Mouse (Mus musculus): ENCODE measurements around the gene Synj2bp.
A peak's percentile ranks its signal among the peaks of the same experiment; 100 is the strongest.
"Not testable (repeated sequence)": the region's sequence is repeated elsewhere in the genome, so short reads cannot be mapped to it uniquely, and the experiment has no call there.

Synj2bp gene

GRCm38 (mm10) chr12:81532316-81533028, at the start of gene Synj2bp, which contains the start of gene Gm20498:
TSS of gene Synj2bp (minus strand) at chr12:81532911.
TSS of gene Gm20498 (minus strand) at chr12:81532905.
- peaks cover 9% of the 10 kb centered on the region; the same call in 1 of the 2 replicates for H3K27me3 ChIP-seq (ENCODE audit: insufficient read depth, low read length)
- no peaks in the 10 kb centered on the region for H3K36me3 ChIP-seq (ENCODE audit: insufficient read depth, low read length)
- no peaks in the 10 kb centered on the region for H3K9me3 ChIP-seq (ENCODE audit: low read length)
- TF ChIP-seq NANOG (IDR thresholded peaks at IDR 0.05; ENCODE audit: borderline replicate concordance, low read length), result no peak
- no peak for TF ChIP-seq POU5F1 (IDR thresholded peaks at IDR 0.05; ENCODE audit: borderline replicate concordance, low read length)
- TF ChIP-seq CTCF (conservative IDR thresholded peaks at IDR 0.05; ENCODE audit: low read length), result no peak
- peaks cover 21% of the 10 kb centered on the region for H3K4me1 ChIP-seq (replicated peaks; ENCODE audit: low read depth, low read length)
- peak within 1 kb of the TSS; percentile 94 for H3K4me3 ChIP-seq (replicated peaks; ENCODE audit: low read length)

GRCm38 (mm10) chr12:81568374-81568773, 35.7 kb upstream of the Synj2bp start, which contains the start of gene Adam21:
TSS of gene Adam21 (minus strand) at chr12:81568474.
- Histone ChIP-seq H3K36me3 (ENCODE audit: insufficient read depth, low read length) (peaks cover 42% of the 10 kb centered on the region), H3K4me3 (replicated peaks; ENCODE audit: low read length) (no peak within 1 kb of the TSS)
- TF ChIP-seq CTCF (conservative IDR thresholded peaks at IDR 0.05; ENCODE audit: low read length) (no peak), NANOG (IDR thresholded peaks at IDR 0.05; ENCODE audit: borderline replicate concordance, low read length) (no peak), POU5F1 (IDR thresholded peaks at IDR 0.05; ENCODE audit: borderline replicate concordance, low read length) (no peak)

GRCm38 (mm10) chr12:81567931-81568330, 35.2 kb upstream of the Synj2bp start:
- Histone ChIP-seq H3K36me3 (ENCODE audit: insufficient read depth, low read length) (peaks cover 38% of the 10 kb centered on the region), H3K4me1 (replicated peaks; ENCODE audit: low read depth, low read length) (no peaks in the 10 kb centered on the region), H3K4me3 (replicated peaks; ENCODE audit: low read length) (no peak overlapping the region), H3K9me3 (ENCODE audit: low read length) (peaks cover 86% of the 10 kb centered on the region), H3K27me3 (ENCODE audit: insufficient read depth, low read length) (no peaks in the 10 kb centered on the region)
- TF ChIP-seq NANOG (IDR thresholded peaks at IDR 0.05; ENCODE audit: borderline replicate concordance, low read length) (no peak), POU5F1 (IDR thresholded peaks at IDR 0.05; ENCODE audit: borderline replicate concordance, low read length) (no peak), CTCF (conservative IDR thresholded peaks at IDR 0.05; ENCODE audit: low read length) (no peak)

More at GRCm38 (mm10) chr12:81568374-81568773, 35.7 kb upstream of the Synj2bp start, which contains the start of gene Adam21:
- H3K27me3 ChIP-seq (ENCODE audit: insufficient read depth, low read length), result no peaks in the 10 kb centered on the region
- H3K4me1 ChIP-seq (replicated peaks; ENCODE audit: low read depth, low read length), result no peaks in the 10 kb centered on the region
- H3K9me3 ChIP-seq (ENCODE audit: low read length), result peaks cover 82% of the 10 kb centered on the region

- Histone ChIP-seq H3K9me3 (ENCODE audit: low read length) (peaks cover 53% of the 10 kb centered on the region), H3K36me3 (ENCODE audit: insufficient read depth, low read length) (peaks cover 10% of the 10 kb centered on the region; the same call in 1 of the 2 replicates), H3K4me1 (replicated peaks; ENCODE audit: low read depth, low read length) (no peaks in the 10 kb centered on the region), H3K27me3 (ENCODE audit: insufficient read depth, low read length) (no peaks in the 10 kb centered on the region), H3K4me3 (replicated peaks; ENCODE audit: low read length) (no peak overlapping the region)
- TF ChIP-seq POU5F1 (IDR thresholded peaks at IDR 0.05; ENCODE audit: borderline replicate concordance, low read length) (no peak), CTCF (conservative IDR thresholded peaks at IDR 0.05; ENCODE audit: low read length) (no peak), NANOG (IDR thresholded peaks at IDR 0.05; ENCODE audit: borderline replicate concordance, low read length) (no peak)
These were observed 31.5 kb upstream of the Synj2bp start for GRCm38 (mm10) chr12:81564173-81564572.

GRCm38 (mm10) chr12:81549286-81549685, 16.6 kb upstream of the Synj2bp start:
- no peaks in the 10 kb centered on the region for H3K4me1 ChIP-seq (replicated peaks; ENCODE audit: low read depth, low read length)
- TF ChIP-seq NANOG (IDR thresholded peaks at IDR 0.05; ENCODE audit: borderline replicate concordance, low read length) (no peak), CTCF (conservative IDR thresholded peaks at IDR 0.05; ENCODE audit: low read length) (no peak), POU5F1 (IDR thresholded peaks at IDR 0.05; ENCODE audit: borderline replicate concordance, low read length) (no peak)
- no peaks in the 10 kb centered on the region for H3K9me3 ChIP-seq (ENCODE audit: low read length)
- H3K4me3 ChIP-seq (replicated peaks; ENCODE audit: low read length), result no peak overlapping the region
- H3K27me3 ChIP-seq (ENCODE audit: insufficient read depth, low read length), result no peaks in the 10 kb centered on the region
- no peaks in the 10 kb centered on the region for H3K36me3 ChIP-seq (ENCODE audit: insufficient read depth, low read length)

- H3K36me3 ChIP-seq (ENCODE audit: insufficient read depth, low read length), result no peaks in the 10 kb centered on the region
- no peaks in the 10 kb centered on the region for H3K4me1 ChIP-seq (replicated peaks; ENCODE audit: low read depth, low read length)
- no peak overlapping the region for H3K4me3 ChIP-seq (replicated peaks; ENCODE audit: low read length)
- H3K9me3 ChIP-seq (ENCODE audit: low read length), result no peaks in the 10 kb centered on the region
- H3K27me3 ChIP-seq (ENCODE audit: insufficient read depth, low read length), result no peaks in the 10 kb centered on the region
- no peak for TF ChIP-seq CTCF (conservative IDR thresholded peaks at IDR 0.05; ENCODE audit: low read length)
- TF ChIP-seq NANOG (IDR thresholded peaks at IDR 0.05; ENCODE audit: borderline replicate concordance, low read length), result no peak
- TF ChIP-seq POU5F1 (IDR thresholded peaks at IDR 0.05; ENCODE audit: borderline replicate concordance, low read length), result no peak
These were observed 14.5 kb upstream of the Synj2bp start for GRCm38 (mm10) chr12:81547163-81547562.

GRCm38 (mm10) chr12:81533029-81533419, 313 bp upstream of the Synj2bp start:
- Histone ChIP-seq H3K4me3 (replicated peaks; ENCODE audit: low read length) (peak overlapping the region; percentile 94), H3K36me3 (ENCODE audit: insufficient read depth, low read length) (no peaks in the 10 kb centered on the region), H3K4me1 (replicated peaks; ENCODE audit: low read depth, low read length) (peaks cover 21% of the 10 kb centered on the region), H3K9me3 (ENCODE audit: low read length) (no peaks in the 10 kb centered on the region), H3K27me3 (ENCODE audit: insufficient read depth, low read length) (peaks cover 9% of the 10 kb centered on the region; the same call in 1 of the 2 replicates)
- TF ChIP-seq POU5F1 (IDR thresholded peaks at IDR 0.05; ENCODE audit: borderline replicate concordance, low read length) (no peak), CTCF (conservative IDR thresholded peaks at IDR 0.05; ENCODE audit: low read length) (no peak), NANOG (IDR thresholded peaks at IDR 0.05; ENCODE audit: borderline replicate concordance, low read length) (no peak)

GRCm38 (mm10) chr12:81530587-81530986, 2.1 kb downstream of the Synj2bp start:
- H3K27me3 ChIP-seq (ENCODE audit: insufficient read depth, low read length), result not testable (repeated sequence)
- peaks cover 23% of the 10 kb centered on the region for H3K4me1 ChIP-seq (replicated peaks; ENCODE audit: low read depth, low read length)

GRCm38 (mm10) chr12:81496906-81497305, 35.8 kb downstream of the Synj2bp start:
- not testable (repeated sequence) for H3K27me3 ChIP-seq (ENCODE audit: insufficient read depth, low read length); H3K4me3 ChIP-seq (replicated peaks; ENCODE audit: low read length); H3K4me1 ChIP-seq (replicated peaks; ENCODE audit: low read depth, low read length)
- TF ChIP-seq POU5F1 (IDR thresholded peaks at IDR 0.05; ENCODE audit: borderline replicate concordance, low read length), result peak; percentile 68; the same call in 1 of the 2 replicates
- peaks cover 13% of the 10 kb centered on the region for H3K36me3 ChIP-seq (ENCODE audit: insufficient read depth, low read length)
- H3K9me3 ChIP-seq (ENCODE audit: low read length), result peaks cover 49% of the 10 kb centered on the region

More at GRCm38 (mm10) chr12:81530587-81530986, 2.1 kb downstream of the Synj2bp start:
- not testable (repeated sequence) for H3K9me3 ChIP-seq (ENCODE audit: low read length); H3K4me3 ChIP-seq (replicated peaks; ENCODE audit: low read length); H3K36me3 ChIP-seq (ENCODE audit: insufficient read depth, low read length)
